Mouse (Mus musculus) R1 (cell line): Measurements from ENCODE around the gene Bpifa6.
A peak's percentile ranks its signal among the peaks of the same experiment; 100 is the strongest.
"Not testable (repeated sequence)": the region's sequence is repeated elsewhere in the genome, so short reads cannot be mapped to it uniquely, and the experiment has no call there.

Source experiments
- DNase-seq: peaks from one replicate; pipeline ENCODE4 v3.0.0-alpha.2; 2018; ENCODE audit warnings: low read depth, low spot score

Gene Bpifa6

GRCm38 (mm10) chr2:153974582-153974981 is at the start of gene Bpifa6:
Gene Bpifa6, plus strand, starts transcription at chr2:153974945.
- no peak for DNase-seq

GRCm38 (mm10) chr2:153929871-153930413 is 44.8 kb upstream of the Bpifa6 start:
- peak; percentile 66 for DNase-seq

GRCm38 (mm10) chr2:153931125-153931524 is 43.6 kb upstream of the Bpifa6 start:
- peak; percentile 45 for DNase-seq

- DNase-seq: no peak
Observed at GRCm38 (mm10) chr2:153933311-153933710, 41.4 kb upstream of the Bpifa6 start.

- peak; percentile 64 for DNase-seq
Observed at GRCm38 (mm10) chr2:153935348-153935747, 39.4 kb upstream of the Bpifa6 start.

- DNase-seq: no peak
Observed at GRCm38 (mm10) chr2:153937843-153938242, 36.9 kb upstream of the Bpifa6 start, which contains the start of gene Bpifb4. Gene Bpifb4, plus strand, starts transcription at chr2:153938212.

- DNase-seq: peak; percentile 74
Observed at GRCm38 (mm10) chr2:153943537-153943936, 31.2 kb upstream of the Bpifa6 start.

- DNase-seq: no peak
Observed at GRCm38 (mm10) chr2:153944567-153944966, 30.2 kb upstream of the Bpifa6 start.

GRCm38 (mm10) chr2:153952897-153953296 is 21.8 kb upstream of the Bpifa6 start:
- DNase-seq: peak; percentile 84

- DNase-seq: peak; percentile 95
Observed at GRCm38 (mm10) chr2:153953836-153954235, 20.9 kb upstream of the Bpifa6 start.

GRCm38 (mm10) chr2:153962821-153963331 is 11.9 kb upstream of the Bpifa6 start:
- no peak for DNase-seq

- no peak for DNase-seq
Observed at GRCm38 (mm10) chr2:153963334-153963733, 11.4 kb upstream of the Bpifa6 start.

- no peak for DNase-seq
Observed at GRCm38 (mm10) chr2:153970221-153970620, 4.5 kb upstream of the Bpifa6 start.

GRCm38 (mm10) chr2:153995770-153996169 is 21.0 kb downstream of the Bpifa6 start:
- peak; percentile 55 for DNase-seq

GRCm38 (mm10) chr2:154000501-154000900 is 25.8 kb downstream of the Bpifa6 start:
- no peak for DNase-seq

GRCm38 (mm10) chr2:154001056-154001455 is 26.3 kb downstream of the Bpifa6 start:
- DNase-seq: no peak

- no peak for DNase-seq
Observed at GRCm38 (mm10) chr2:154004456-154004855, 29.7 kb downstream of the Bpifa6 start.

- DNase-seq: no peak
Observed at GRCm38 (mm10) chr2:154005094-154005493, 30.3 kb downstream of the Bpifa6 start.

GRCm38 (mm10) chr2:154005734-154006133 is 31.0 kb downstream of the Bpifa6 start:
- DNase-seq: no peak

- peak; percentile 22 for DNase-seq
Observed at GRCm38 (mm10) chr2:154006331-154006730, 31.6 kb downstream of the Bpifa6 start.

- no peak for DNase-seq
Observed at GRCm38 (mm10) chr2:154007381-154007780, 32.6 kb downstream of the Bpifa6 start.

- no peak for DNase-seq
Observed at GRCm38 (mm10) chr2:154007965-154008364, 33.2 kb downstream of the Bpifa6 start, which contains the start of gene Bpifa2. Gene Bpifa2, plus strand, starts transcription at chr2:154008265.

- DNase-seq: no peak
Observed at GRCm38 (mm10) chr2:154017990-154018389, 43.2 kb downstream of the Bpifa6 start.

GRCm38 (mm10) chr2:154024676-154025075 is 49.9 kb downstream of the Bpifa6 start:
- not testable (repeated sequence) for DNase-seq
